Mouse (Mus musculus) MEL (cell line): Measurements from ENCODE around the gene Rpn1. TPM values are rescaled to one million over a fixed set of nuclear protein-coding genes. Genes with fewer than 3 reads are reported as not detected.

Source experiments
- DNase-seq: peaks from one replicate; pipeline ENCODE4 v3.0.0; 2011; ENCODE audit warnings: low read depth, low spot score
- H3K27ac ChIP-seq: 2 replicates; pipeline ENCODE4 v1.5.1; 2012; ENCODE audit warnings: low read depth, mild to moderate bottlenecking, control low read depth, low read length, moderate library complexity; ENCODE audit not compliant: control insufficient read depth
- H3K27me3 ChIP-seq, 2 experiments: fragments of 150-350 bp in 1 of 2; sonication (generic) in 1 of 2; 2 replicates each; pipeline ENCODE4 v1.6.1; 2012; ENCODE audit warnings: low read length in 2 of 2, mild to moderate bottlenecking in 2 of 2, improper control_type of control experiment in 1 of 2, moderate library complexity in 1 of 2; ENCODE audit not compliant: insufficient read depth in 2 of 2, control insufficient read depth in 1 of 2
- H3K36me3 ChIP-seq, 2 experiments: 2 replicates each; pipeline ENCODE4 v1.6.1; 2012 to 2014; ENCODE audit warnings: low read length in 2 of 2, improper control_type of control experiment in 1 of 2, inconsistent platforms in 1 of 2, mild to moderate bottlenecking in 1 of 2; ENCODE audit not compliant: insufficient read depth in 2 of 2, control insufficient read depth in 1 of 2
- H3K4me1 ChIP-seq, 2 experiments: fragments of 150-350 bp in 1 of 2; sonication (generic) in 1 of 2; 2 replicates each; pipeline ENCODE4 v1.6.1; 2012; ENCODE audit warnings: low read length in 2 of 2, improper control_type of control experiment in 1 of 2, mild to moderate bottlenecking in 1 of 2; ENCODE audit not compliant: insufficient read depth in 2 of 2, control insufficient read depth in 1 of 2
- H3K4me3 ChIP-seq, 2 experiments: fragments of 150-350 bp in 1 of 2; sonication (generic) in 1 of 2; 2 replicates each; pipeline ENCODE4 v1.5.1; 2012; ENCODE audit warnings: low read depth in 2 of 2, low read length in 2 of 2, mild to moderate bottlenecking in 2 of 2, moderate library complexity in 2 of 2, control low read depth in 1 of 2, improper control_type of control experiment in 1 of 2; ENCODE audit not compliant: control insufficient read depth in 1 of 2, insufficient read depth in 1 of 2
- H3K79me2 ChIP-seq: 2 replicates; pipeline ENCODE4 v1.6.1; 2012; ENCODE audit warnings: mild to moderate bottlenecking, low read length, moderate library complexity; ENCODE audit not compliant: control insufficient read depth, poor library complexity, insufficient read depth
- H3K9ac ChIP-seq: 2 replicates; pipeline ENCODE4 v1.6.1; 2012; ENCODE audit warnings: low read depth, mild to moderate bottlenecking, control low read depth, low read length, moderate library complexity; ENCODE audit not compliant: control insufficient read depth, poor library complexity, severe bottlenecking
- H3K9me3 ChIP-seq: fragments of 150-350 bp; sonication (generic); replicated peaks from 2 replicates; pipeline ENCODE4 v1.6.1; 2012; ENCODE audit warnings: mild to moderate bottlenecking, low read length, improper control_type of control experiment, moderate library complexity; ENCODE audit not compliant: insufficient read depth
- CHD1 ChIP-seq: IDR thresholded peaks from 2 replicates; pipeline ENCODE4 v1.6.1; 2012; ENCODE audit warnings: low read depth, mild to moderate bottlenecking, inconsistent platforms, low read length, improper control_type of control experiment
- ETS1 ChIP-seq: IDR thresholded peaks from 2 replicates; pipeline ENCODE4 v1.6.1; 2012; ENCODE audit warnings: low read depth, mild to moderate bottlenecking, inconsistent platforms, low read length, improper control_type of control experiment, moderate library complexity
- GATA1 ChIP-seq: IDR thresholded peaks from 2 replicates; pipeline ENCODE4 v1.6.1; 2011; ENCODE audit warnings: low read depth, low read length, improper control_type of control experiment
- HCFC1 ChIP-seq: IDR thresholded peaks from 2 replicates; pipeline ENCODE4 v1.6.1; 2012; ENCODE audit warnings: low read depth, mild to moderate bottlenecking, inconsistent platforms, low read length, improper control_type of control experiment, moderate library complexity
- MAFK ChIP-seq: IDR thresholded peaks from 2 replicates; pipeline ENCODE4 v1.6.1; 2011; ENCODE audit warnings: low read depth, mild to moderate bottlenecking, low read length, improper control_type of control experiment, borderline replicate concordance
- MAX ChIP-seq: IDR thresholded peaks from 2 replicates; pipeline ENCODE4 v1.6.1; 2011; ENCODE audit warnings: low read length, improper control_type of control experiment
- MAZ ChIP-seq: IDR thresholded peaks from 2 replicates; pipeline ENCODE4 v1.6.1; 2012; ENCODE audit warnings: low read depth, mild to moderate bottlenecking, inconsistent platforms, low read length, improper control_type of control experiment
- POLR2AphosphoS2 ChIP-seq: IDR thresholded peaks from 2 replicates; pipeline ENCODE4 v1.6.1; 2011; ENCODE audit warnings: low read length, improper control_type of control experiment
- POLR2AphosphoS5 ChIP-seq: IDR thresholded peaks from 2 replicates; pipeline ENCODE4 v1.6.1; 2012; ENCODE audit warnings: low read depth, borderline replicate concordance, mild to moderate bottlenecking, inconsistent platforms, low read length, moderate library complexity, mixed read lengths
- TAL1 ChIP-seq: IDR thresholded peaks from 2 replicates; pipeline ENCODE4 v1.6.1; 2012; ENCODE audit warnings: mild to moderate bottlenecking, inconsistent platforms, low read length, moderate library complexity, mixed read lengths
- USF2 ChIP-seq, 2 experiments: IDR thresholded peaks; 2 replicates each; pipeline ENCODE4 v1.6.1; 2011 to 2012; ENCODE audit warnings: improper control_type of control experiment in 2 of 2, low read length in 2 of 2, borderline replicate concordance in 1 of 2, inconsistent platforms in 1 of 2, low read depth in 1 of 2, mild to moderate bottlenecking in 1 of 2; ENCODE audit not compliant: insufficient read depth in 1 of 2
- ZKSCAN1 ChIP-seq: IDR thresholded peaks from 2 replicates; pipeline ENCODE4 v1.6.1; 2012; ENCODE audit warnings: low read depth, mild to moderate bottlenecking, inconsistent platforms, low read length, improper control_type of control experiment, moderate library complexity
- ZNF384 ChIP-seq: IDR thresholded peaks from 2 replicates; pipeline ENCODE4 v1.6.1; 2012; ENCODE audit warnings: low read depth, mild to moderate bottlenecking, inconsistent platforms, low read length, improper control_type of control experiment
- polyA plus RNA-seq, 2 experiments: library from polyadenylated mRNA; stranded (reverse) in 1 of 2; unstranded in 1 of 2; fragments of >175 nt in 1 of 2; fragments of >200 nt in 1 of 2; gene quantifications; 2 replicates each; pipeline versions ENCODE4 v1.2.1 to v1.2.4; 2012; ENCODE audit warnings: low replicate concordance in 2 of 2, low read depth in 1 of 2; ENCODE audit not compliant: insufficient read length in 2 of 2, insufficient read depth in 1 of 2, missing spikeins in 1 of 2
- total RNA-seq: library from RNA; depleted of rRNA; stranded (reverse); fragments of 300-350 nt; gene quantifications from 2 replicates; pipeline ENCODE4 v1.2.3, GENCODE M21; 2012

The Rpn1 gene
- total and polyA plus RNA-seq, 3 experiments = 289 to 412 (median 361) TPM

- H3K27me3 ChIP-seq = no peaks in the 10 kb centered on the region
- peaks cover 75% of the 10 kb centered on the region for H3K79me2 ChIP-seq
- no peak overlapping the region for H3K27ac ChIP-seq
- TF ChIP-seq POLR2AphosphoS2 (no peak), ZKSCAN1 (no peak), POLR2AphosphoS5 (no peak), ZNF384 (no peak), MAZ (no peak)
- H3K4me1 ChIP-seq = peaks cover 7 to 9% of the 10 kb centered on the region in 2 experiments; a peak in 3 of 4 replicates
- no peak overlapping the region for H3K4me3 ChIP-seq
- peaks cover 12 to 13% of the 10 kb centered on the region in 2 experiments for H3K36me3 ChIP-seq
- no peak for DNase-seq
- no peaks in the 10 kb centered on the region for H3K9me3 ChIP-seq
- H3K9ac ChIP-seq = no peak overlapping the region
Observed at GRCm38 (mm10) chr6:88039426-88039825, 44.9 kb upstream of the Rpn1 start.

GRCm38 (mm10) chr6:88041221-88041620, 43.1 kb upstream of the Rpn1 start:
- Histone ChIP-seq H3K27ac (no peak overlapping the region), H3K36me3 (peaks cover 12 to 17% of the 10 kb centered on the region in 2 experiments), H3K4me1 (peaks cover 7 to 12% of the 10 kb centered on the region in 2 experiments; a peak in 3 of 4 replicates), H3K9ac (no peak overlapping the region), H3K27me3 (no peaks in the 10 kb centered on the region), H3K79me2 (peaks cover 66% of the 10 kb centered on the region), H3K9me3 (no peaks in the 10 kb centered on the region), H3K4me3 (no peak overlapping the region)
- TF ChIP-seq GATA1 (no peak), CHD1 (no peak), MAFK (no peak), ZKSCAN1 (no peak), ETS1 (no peak), POLR2AphosphoS5 (no peak), HCFC1 (no peak)
- no peak for DNase-seq

- Histone ChIP-seq H3K36me3 (peaks cover 8 to 20% of the 10 kb centered on the region in 2 experiments), H3K27ac (no peak overlapping the region), H3K4me1 (peaks cover 8 to 15% of the 10 kb centered on the region in 2 experiments), H3K27me3 (no peaks in the 10 kb centered on the region), H3K9ac (no peak overlapping the region), H3K9me3 (no peaks in the 10 kb centered on the region), H3K79me2 (peaks cover 60% of the 10 kb centered on the region), H3K4me3 (no peak overlapping the region)
- DNase-seq = no peak
- no peak for TF ChIP-seq USF2 (IDR thresholded peaks at IDR 0.05; ENCODE audit: borderline replicate concordance in 1 of 2, insufficient read depth in 1 of 2, low read depth in 1 of 2, low read length in 2 of 2)
- no peak for TF ChIP-seq TAL1
- TF ChIP-seq MAX = no peak
- no peak for TF ChIP-seq POLR2AphosphoS5
Observed at GRCm38 (mm10) chr6:88042336-88042735, 41.9 kb upstream of the Rpn1 start.
